Mouse (Mus musculus) kidney, adult 2 months (tissue): Measurements from ENCODE around the gene Zfp62.

Source experiments
- CTCF ChIP-seq: fragments of 200-500 bp; conservative IDR thresholded peaks from 2 replicates; pipeline ENCODE4 v1.5.1; 2011; ENCODE audit warnings: low read depth, mild to moderate bottlenecking, control low read depth, low read length, moderate library complexity, mixed read lengths; ENCODE audit not compliant: insufficient read depth, insufficient read length
- POLR2A ChIP-seq: fragments of 200-500 bp; IDR thresholded peaks from one replicate; pipeline ENCODE4 v1.6.1; 2011; ENCODE audit warnings: low read depth, low read length, control low read depth

GRCm38 (mm10) chr11:49245634-49246415 is 42.7 kb downstream of the Zfp62 start:
- TF ChIP-seq CTCF = no peak
- TF ChIP-seq POLR2A = no peak
